Mouse (Mus musculus) myocyte (in vitro differentiated cells): Measurements from ENCODE around the gene Txnrd1.

Source experiments
- MAX ChIP-seq: IDR thresholded peaks from one replicate; pipeline ENCODE4 v1.6.1; 2011; ENCODE audit warnings: low read depth, mild to moderate bottlenecking, control low read depth
- POLR2AphosphoS2 ChIP-seq: IDR thresholded peaks from one replicate; pipeline ENCODE4 v1.6.1; 2011; ENCODE audit warnings: low read depth, control low read depth; ENCODE audit not compliant: insufficient read length

- TF ChIP-seq MAX (no peak), POLR2AphosphoS2 (no peak)
These were observed 43.2 kb upstream of the Txnrd1 start for GRCm38 (mm10) chr10:82790504-82790903.
